Mouse (Mus musculus): ENCODE measurements at regions not wholly inside any gene's neighbourhood (a gene's known extent, or its start where the extent isn't known, plus 50 kb on each side); places are given as distances from the start of the nearest gene placed in this dataset.

GRCm38 (mm10) chr10:16638111-16638510 is 1084.9 kb upstream of the Cited2 start:
- no peaks in the 10 kb centered on the region for H3K4me1 ChIP-seq (ENCODE audit: insufficient read depth, low read length)
- H3K9ac ChIP-seq (replicated peaks; ENCODE audit: low read length) = no peak overlapping the region
- TF ChIP-seq CTCF (IDR thresholded peaks at IDR 0.05; ENCODE audit: low read depth) = no peak
- 38% methylated on average over 2 of the region's 2 CpGs for WGBS
- H3K4me2 ChIP-seq (ENCODE audit: low read depth, low read length) = no peak overlapping the region
- no peaks in the 10 kb centered on the region for H3K9me3 ChIP-seq (ENCODE audit: low read length)
- no peaks in the 10 kb centered on the region for H3K27me3 ChIP-seq (ENCODE audit: insufficient read depth, low read length)
- H3K4me3 ChIP-seq (ENCODE audit: low read length) = no peak overlapping the region
- DNase-seq (ENCODE audit: low spot score) = no peak
- H3K36me3 ChIP-seq (ENCODE audit: insufficient read depth, low read length) = no peaks in the 10 kb centered on the region
- no peak for ATAC-seq
- H3K27ac ChIP-seq = no peak overlapping the region

- no peaks in the 10 kb centered on the region for H3K9me3 ChIP-seq (ENCODE audit: low read length)
- 77% methylated on average over 4 of the region's 4 CpGs for WGBS
- ATAC-seq = no peak
- no peak overlapping the region for H3K4me3 ChIP-seq (ENCODE audit: low read length)
- no peak overlapping the region for H3K9ac ChIP-seq (replicated peaks; ENCODE audit: low read length)
- H3K27me3 ChIP-seq (ENCODE audit: insufficient read depth, low read length) = no peaks in the 10 kb centered on the region
- no peak for DNase-seq (ENCODE audit: low spot score)
- no peak overlapping the region for H3K4me2 ChIP-seq (ENCODE audit: low read depth, low read length)
- TF ChIP-seq CTCF (IDR thresholded peaks at IDR 0.05; ENCODE audit: low read depth) = no peak
- no peaks in the 10 kb centered on the region for H3K4me1 ChIP-seq (ENCODE audit: insufficient read depth, low read length)
- no peaks in the 10 kb centered on the region for H3K36me3 ChIP-seq (ENCODE audit: insufficient read depth, low read length)
- H3K27ac ChIP-seq = no peak overlapping the region
Measured at GRCm38 (mm10) chr10:16640136-16640535, 1082.9 kb upstream of the Cited2 start.

GRCm38 (mm10) chr10:16650120-16650519 is 1072.9 kb upstream of the Cited2 start:
- Histone ChIP-seq H3K9me3 (ENCODE audit: low read length) (no peaks in the 10 kb centered on the region), H3K36me3 (ENCODE audit: insufficient read depth, low read length) (no peaks in the 10 kb centered on the region), H3K4me1 (ENCODE audit: insufficient read depth, low read length) (no peaks in the 10 kb centered on the region), H3K27ac (no peak overlapping the region), H3K4me3 (ENCODE audit: low read length) (no peak overlapping the region), H3K27me3 (ENCODE audit: insufficient read depth, low read length) (no peaks in the 10 kb centered on the region), H3K4me2 (ENCODE audit: low read depth, low read length) (no peak overlapping the region), H3K9ac (replicated peaks; ENCODE audit: low read length) (no peak overlapping the region)
- DNase-seq (ENCODE audit: low spot score) = no peak
- 92% methylated on average over 1 of the region's 1 CpGs for WGBS
- no peak for TF ChIP-seq CTCF (IDR thresholded peaks at IDR 0.05; ENCODE audit: low read depth)
- ATAC-seq = no peak

DNA sequence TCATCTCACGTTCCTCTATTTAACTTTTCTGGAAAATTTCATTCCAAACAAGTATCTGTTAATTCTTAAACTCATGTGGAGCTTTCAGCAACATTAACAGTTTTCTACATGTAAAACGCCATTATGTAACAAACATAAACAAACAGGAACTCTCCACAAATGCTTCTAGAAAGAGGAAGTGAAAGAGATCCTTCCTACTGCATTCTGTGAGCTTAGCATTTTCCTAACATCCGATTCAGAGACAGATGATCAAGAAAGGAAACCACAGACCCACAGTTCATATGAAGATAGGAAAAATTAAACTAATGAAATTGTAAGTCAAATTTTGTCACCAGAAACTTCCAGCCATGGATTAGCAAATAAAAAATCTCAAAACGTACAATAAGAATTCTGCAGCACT is 1070.6 kb upstream of the Cited2 start:
- TF ChIP-seq CTCF (IDR thresholded peaks at IDR 0.05; ENCODE audit: low read depth) = no peak
- Histone ChIP-seq H3K36me3 (ENCODE audit: insufficient read depth, low read length) (no peaks in the 10 kb centered on the region), H3K4me1 (ENCODE audit: insufficient read depth, low read length) (no peaks in the 10 kb centered on the region), H3K9ac (replicated peaks; ENCODE audit: low read length) (no peak overlapping the region), H3K27ac (no peak overlapping the region), H3K4me2 (ENCODE audit: low read depth, low read length) (no peak overlapping the region), H3K4me3 (ENCODE audit: low read length) (no peak overlapping the region), H3K9me3 (ENCODE audit: low read length) (no peaks in the 10 kb centered on the region), H3K27me3 (ENCODE audit: insufficient read depth, low read length) (no peaks in the 10 kb centered on the region)
- DNase-seq (ENCODE audit: low spot score) (no peak), ATAC-seq (no peak)
- WGBS = 89% methylated on average over 4 of the region's 4 CpGs

GRCm38 (mm10) chr10:16664483-16664882 is 1058.5 kb upstream of the Cited2 start:
- H3K4me3 ChIP-seq (ENCODE audit: low read length) = no peak overlapping the region
- no peak overlapping the region for H3K4me2 ChIP-seq (ENCODE audit: low read depth, low read length)
- TF ChIP-seq CTCF (IDR thresholded peaks at IDR 0.05; ENCODE audit: low read depth) = no peak
- no peak overlapping the region for H3K27ac ChIP-seq
- DNase-seq (ENCODE audit: low spot score) (peak; percentile 44), ATAC-seq (no peak)
- no peaks in the 10 kb centered on the region for H3K9me3 ChIP-seq (ENCODE audit: low read length)
- H3K4me1 ChIP-seq (ENCODE audit: insufficient read depth, low read length) = no peaks in the 10 kb centered on the region
- 21% methylated on average over 1 of the region's 1 CpGs for WGBS
- no peaks in the 10 kb centered on the region for H3K36me3 ChIP-seq (ENCODE audit: insufficient read depth, low read length)
- no peak overlapping the region for H3K9ac ChIP-seq (replicated peaks; ENCODE audit: low read length)
- H3K27me3 ChIP-seq (ENCODE audit: insufficient read depth, low read length) = no peaks in the 10 kb centered on the region

DNA sequence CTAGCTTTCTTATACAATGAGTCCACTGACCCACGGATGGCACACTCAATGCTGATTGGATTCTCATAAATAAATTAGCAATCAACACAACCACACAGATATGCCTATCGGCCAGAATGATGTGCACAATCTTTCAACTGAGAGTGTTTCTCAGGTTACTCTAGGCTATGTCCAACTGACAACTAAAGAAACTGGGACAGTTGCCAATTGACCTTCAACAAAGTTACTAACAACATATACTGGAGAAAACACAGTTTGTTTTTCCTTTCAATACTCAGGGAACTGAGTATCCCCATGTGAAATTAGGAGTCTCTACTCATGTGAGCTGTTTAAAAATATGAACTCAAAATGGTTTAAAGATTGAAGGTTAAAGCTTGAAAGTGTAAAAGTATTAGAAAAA is 1052.7 kb upstream of the Cited2 start:
- no peaks in the 10 kb centered on the region for H3K4me1 ChIP-seq (ENCODE audit: insufficient read depth, low read length)
- DNase-seq (ENCODE audit: low spot score) = no peak
- no peaks in the 10 kb centered on the region for H3K9me3 ChIP-seq (ENCODE audit: low read length)
- H3K4me3 ChIP-seq (ENCODE audit: low read length) = no peak overlapping the region
- no peaks in the 10 kb centered on the region for H3K27me3 ChIP-seq (ENCODE audit: insufficient read depth, low read length)
- no peak for TF ChIP-seq CTCF (IDR thresholded peaks at IDR 0.05; ENCODE audit: low read depth)
- no peak overlapping the region for H3K27ac ChIP-seq
- no peak overlapping the region for H3K9ac ChIP-seq (replicated peaks; ENCODE audit: low read length)
- no peak for ATAC-seq
- no peak overlapping the region for H3K4me2 ChIP-seq (ENCODE audit: low read depth, low read length)
- WGBS = 23% methylated on average over 2 of the region's 2 CpGs
- H3K36me3 ChIP-seq (ENCODE audit: insufficient read depth, low read length) = no peaks in the 10 kb centered on the region

- no peak for ATAC-seq
- H3K9ac ChIP-seq (replicated peaks; ENCODE audit: low read length) = no peak overlapping the region
- no peak overlapping the region for H3K4me3 ChIP-seq (ENCODE audit: low read length)
- TF ChIP-seq CTCF (IDR thresholded peaks at IDR 0.05; ENCODE audit: low read depth) = no peak
- no peaks in the 10 kb centered on the region for H3K27me3 ChIP-seq (ENCODE audit: insufficient read depth, low read length)
- no peak overlapping the region for H3K27ac ChIP-seq
- H3K4me2 ChIP-seq (ENCODE audit: low read depth, low read length) = no peak overlapping the region
- H3K36me3 ChIP-seq (ENCODE audit: insufficient read depth, low read length) = no peaks in the 10 kb centered on the region
- WGBS = 84% methylated on average over 3 of the region's 3 CpGs
- no peaks in the 10 kb centered on the region for H3K4me1 ChIP-seq (ENCODE audit: insufficient read depth, low read length)
- no peak for DNase-seq (ENCODE audit: low spot score)
- no peaks in the 10 kb centered on the region for H3K9me3 ChIP-seq (ENCODE audit: low read length)
Measured at GRCm38 (mm10) chr10:16681001-16681400, 1042.0 kb upstream of the Cited2 start.

Measured in hindbrain, postnatal 0 days (tissue).